Mouse (Mus musculus): ENCODE data around the gene Gm33543. TPM values are rescaled to one million over a fixed set of nuclear protein-coding genes. Genes with fewer than 3 reads are reported as not detected.

Gene Gm33543
- total and polyA plus RNA-seq, 2 experiments from 2014 or later: 0.11 TPM; not detected in 1

GRCm38 (mm10) chr10:95777701-95778320 is 64.9 kb downstream of the Gm33543 start:
- no peak for DNase-seq (ENCODE audit: low spot score)
- TF ChIP-seq CTCF (IDR thresholded peaks at IDR 0.05): no peak

GRCm38 (mm10) chr10:95777071-95777470 is 65.7 kb downstream of the Gm33543 start:
- Histone ChIP-seq H3K36me3 (ENCODE audit: insufficient read depth, low read length) (no peaks in the 10 kb centered on the region), H3K4me1 (ENCODE audit: insufficient read depth, low read length) (no peaks in the 10 kb centered on the region), H3K9me3 (ENCODE audit: low read length) (no peaks in the 10 kb centered on the region), H3K27ac (ENCODE audit: low read depth, low read length) (no peak overlapping the region), H3K4me2 (ENCODE audit: low read depth, low read length, poor library complexity, severe bottlenecking) (no peak overlapping the region), H3K4me3 (ENCODE audit: low read depth, low read length) (no peak overlapping the region), H3K9ac (replicated peaks; ENCODE audit: low read length, poor library complexity, severe bottlenecking) (no peak overlapping the region), H3K27me3 (ENCODE audit: insufficient read depth, low read length) (no peaks in the 10 kb centered on the region)
- WGBS: 89% methylated on average over 1 of the region's 1 CpGs
- no peak for ATAC-seq (ENCODE audit: low FRiP score)
- no peak for TF ChIP-seq CTCF (IDR thresholded peaks at IDR 0.05)
- DNase-seq (ENCODE audit: low spot score): no peak

More at GRCm38 (mm10) chr10:95777701-95778320, 64.9 kb downstream of the Gm33543 start:
- Histone ChIP-seq H3K9ac (replicated peaks; ENCODE audit: low read length, poor library complexity, severe bottlenecking) (no peak overlapping the region), H3K4me1 (ENCODE audit: insufficient read depth, low read length) (no peaks in the 10 kb centered on the region), H3K4me2 (ENCODE audit: low read depth, low read length, poor library complexity, severe bottlenecking) (no peak overlapping the region), H3K27me3 (ENCODE audit: insufficient read depth, low read length) (no peaks in the 10 kb centered on the region), H3K27ac (ENCODE audit: low read depth, low read length) (no peak overlapping the region), H3K36me3 (ENCODE audit: insufficient read depth, low read length) (no peaks in the 10 kb centered on the region), H3K4me3 (ENCODE audit: low read depth, low read length) (no peak overlapping the region), H3K9me3 (ENCODE audit: low read length) (no peaks in the 10 kb centered on the region)
- WGBS: 92% methylated on average over 15 of the region's 15 CpGs
- ATAC-seq (ENCODE audit: low FRiP score): no peak

GRCm38 (mm10) chr10:95774856-95775255 is 67.9 kb downstream of the Gm33543 start:
- Histone ChIP-seq H3K9me3 (ENCODE audit: low read length) (no peaks in the 10 kb centered on the region), H3K36me3 (ENCODE audit: insufficient read depth, low read length) (no peaks in the 10 kb centered on the region), H3K27me3 (ENCODE audit: insufficient read depth, low read length) (no peaks in the 10 kb centered on the region), H3K27ac (ENCODE audit: low read depth, low read length) (no peak overlapping the region), H3K4me3 (ENCODE audit: low read depth, low read length) (no peak overlapping the region), H3K4me1 (ENCODE audit: insufficient read depth, low read length) (no peaks in the 10 kb centered on the region), H3K4me2 (ENCODE audit: low read depth, low read length, poor library complexity, severe bottlenecking) (no peak overlapping the region), H3K9ac (replicated peaks; ENCODE audit: low read length, poor library complexity, severe bottlenecking) (no peak overlapping the region)
- ATAC-seq (ENCODE audit: low FRiP score): no peak
- WGBS: 87% methylated on average over 7 of the region's 7 CpGs
- DNase-seq (ENCODE audit: low spot score): no peak
- TF ChIP-seq CTCF (IDR thresholded peaks at IDR 0.05): no peak

- Histone ChIP-seq H3K4me1 (ENCODE audit: insufficient read depth, low read length) (no peaks in the 10 kb centered on the region), H3K4me2 (ENCODE audit: low read depth, low read length, poor library complexity, severe bottlenecking) (no peak overlapping the region), H3K4me3 (ENCODE audit: low read depth, low read length) (no peak overlapping the region), H3K9me3 (ENCODE audit: low read length) (no peaks in the 10 kb centered on the region), H3K9ac (replicated peaks; ENCODE audit: low read length, poor library complexity, severe bottlenecking) (no peak overlapping the region), H3K36me3 (ENCODE audit: insufficient read depth, low read length) (no peaks in the 10 kb centered on the region), H3K27me3 (ENCODE audit: insufficient read depth, low read length) (no peaks in the 10 kb centered on the region), H3K27ac (ENCODE audit: low read depth, low read length) (no peak overlapping the region)
- no peak for ATAC-seq (ENCODE audit: low FRiP score)
- no peak for DNase-seq (ENCODE audit: low spot score)
- WGBS: 87% methylated on average over 9 of the region's 9 CpGs
- TF ChIP-seq CTCF (IDR thresholded peaks at IDR 0.05): no peak
Observed at GRCm38 (mm10) chr10:95774001-95774628, 68.6 kb downstream of the Gm33543 start.

Other genes with a start within 250 kb of the Gm33543 start
- gene Anapc15-ps, start 169.5 kb downstream of the Gm33543 start, total RNA-seq (2014; rRNA removed): not detected in 2 replicates
- gene Anapc15-ps, start 169.5 kb downstream of the Gm33543 start, polyA plus RNA-seq (2015; fragmentation: Nextera tagmentation; extraction: Ambion mirVana): not detected in 2 replicates
- 17.5 and 21.3 TPM in 2 replicates for gene Eea1, start 97.7 kb upstream of the Gm33543 start, total RNA-seq (2014; rRNA removed)
- 22.6 and 29.1 TPM in 2 replicates for gene Eea1, start 97.7 kb upstream of the Gm33543 start, polyA plus RNA-seq (2015; fragmentation: Nextera tagmentation; extraction: Ambion mirVana)